Mouse (Mus musculus): Measurements from ENCODE around the gene Btbd35f16. TPM values are rescaled to one million over a fixed set of nuclear protein-coding genes. Genes with fewer than 3 reads are reported as not detected.
"Not testable (repeated sequence)": the region's sequence is repeated elsewhere in the genome, so short reads cannot be mapped to it uniquely, and the experiment has no call there.

Btbd35f16 gene
- not detected for total RNA-seq (2021)

- intact Hi-C loops (cut with DNase I); DNase-seq: not testable (repeated sequence)
Measured at GRCm38 (mm10) chrX:3956902-3957301, at the start of gene Btbd35f16. Btbd35f16 (minus strand) TSS chrX:3957002.

Other genes starting within 250 kb of the Btbd35f16 start
- not detected for gene Btbd35f10, start 204.1 kb downstream of the Btbd35f16 start, total RNA-seq (2021)
- gene Btbd35f3, start 80.7 kb upstream of the Btbd35f16 start, total RNA-seq (2021), result not detected
- gene Btbd35f28, start 239.6 kb upstream of the Btbd35f16 start, total RNA-seq (2021), result not detected

Measured in heart, postnatal 10 days (tissue).